Mouse (Mus musculus): ENCODE data around the gene Tmem88. TPM values are rescaled to one million over a fixed set of nuclear protein-coding genes. Genes with fewer than 3 reads are reported as not detected.
A peak's percentile ranks its signal among the peaks of the same experiment; 100 is the strongest.

The Tmem88 gene
- total RNA-seq, 2 experiments from 2014 or later: 2.1 to 2.3 TPM

DNA sequence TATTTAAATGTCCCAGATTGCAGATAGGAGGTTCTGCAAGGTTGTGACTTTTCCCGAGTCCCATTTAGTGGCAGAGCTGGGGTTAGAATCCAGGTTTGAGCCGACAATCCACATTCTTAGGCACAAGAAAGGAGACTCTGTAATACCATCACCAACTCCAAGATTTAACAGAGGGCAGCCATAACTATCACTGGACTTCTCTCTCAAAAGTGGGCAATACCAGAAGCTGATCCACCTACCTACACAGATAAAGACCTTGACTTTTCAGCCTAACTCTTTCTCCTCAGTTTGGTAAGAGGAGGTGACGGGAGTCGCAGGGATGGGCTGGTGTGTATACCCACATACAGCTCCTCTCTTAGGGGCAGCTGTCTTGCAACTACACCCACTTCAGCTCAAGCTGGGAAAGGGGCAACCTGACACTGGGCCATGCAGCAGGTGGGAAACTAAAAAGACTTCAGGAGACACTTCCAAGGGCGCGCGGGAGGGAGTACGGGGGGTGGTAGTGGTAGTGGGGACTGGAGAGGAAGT, 19.0 kb upstream of the Tmem88 start:
- no peak for DNase-seq (ENCODE audit: low spot score in 2 of 2)

GRCm38 (mm10) chr11:69416509-69416908, 18.5 kb upstream of the Tmem88 start:
- DNase-seq (ENCODE audit: low spot score in 2 of 2): no peak

DNA sequence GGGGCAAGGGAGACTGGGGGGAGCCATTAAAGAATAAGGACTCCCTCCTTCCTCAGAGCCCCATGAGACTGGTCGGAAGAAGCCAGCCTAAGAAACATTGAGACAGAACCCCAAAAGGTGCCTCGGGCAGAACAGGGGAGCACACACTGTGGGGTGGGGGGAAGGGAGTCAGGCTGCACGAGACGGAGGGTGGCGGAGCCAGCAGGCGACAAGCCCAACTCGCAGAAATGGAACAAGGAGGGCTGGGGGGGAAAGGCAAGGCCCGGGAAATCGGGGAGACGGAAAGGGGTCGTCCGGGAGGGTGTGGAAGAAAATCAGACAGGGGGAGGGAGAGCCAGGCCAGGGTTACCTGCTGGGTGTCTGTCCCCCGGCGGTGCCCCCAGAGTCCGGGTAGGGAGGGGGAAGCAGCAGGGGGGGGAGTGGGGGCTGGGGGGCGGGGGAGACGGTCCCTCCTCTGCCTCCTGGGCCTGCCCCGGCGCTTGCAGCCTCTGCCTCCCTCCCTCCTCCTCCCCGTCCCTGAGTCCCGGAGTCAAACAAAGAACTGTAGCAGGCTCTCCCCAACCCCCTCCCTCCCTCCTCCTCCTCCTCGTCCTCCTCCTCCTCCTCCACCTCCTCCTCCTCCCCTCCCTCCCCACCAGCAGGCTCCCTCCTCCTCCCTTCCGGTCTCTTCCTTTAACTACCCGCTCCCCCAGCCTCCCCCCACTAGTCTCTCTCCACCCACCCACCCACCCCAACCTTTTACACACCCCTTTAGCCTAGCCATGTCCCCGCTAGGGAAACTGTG, 17.8 kb upstream of the Tmem88 start:
- DNase-seq (ENCODE audit: low spot score in 2 of 2): peak in 1 of 2 experiments; percentile 63

DNA sequence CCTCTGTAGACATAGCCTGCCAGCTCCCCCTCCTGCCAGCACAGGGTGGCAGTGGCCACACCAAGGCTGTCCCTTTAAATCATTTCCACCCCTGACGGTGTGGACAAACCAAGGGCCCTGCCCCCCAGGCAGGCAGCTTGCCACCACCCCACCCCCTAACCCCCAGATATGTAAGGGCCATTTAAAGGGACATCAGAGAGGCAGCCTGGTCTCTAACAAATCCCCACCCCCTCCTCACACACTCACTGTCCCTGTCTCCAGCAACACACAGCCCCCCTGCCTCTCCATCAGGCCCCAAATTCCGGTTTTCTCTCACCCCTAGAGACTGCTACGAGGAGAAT, 17.3 kb upstream of the Tmem88 start:
- peak; percentile 59 to 75 for DNase-seq (ENCODE audit: low spot score in 2 of 2)

GRCm38 (mm10) chr11:69414421-69415326, 16.6 kb upstream of the Tmem88 start:
- DNase-seq (ENCODE audit: low spot score in 2 of 2): no peak

- peak; percentile 65 to 76 for DNase-seq (ENCODE audit: low spot score in 2 of 2)
Measured at GRCm38 (mm10) chr11:69413221-69414181, 15.5 kb upstream of the Tmem88 start, which contains the start of gene Kdm6b. TSS of gene Kdm6b (minus strand) at chr11:69413675.

- DNase-seq (ENCODE audit: low spot score in 2 of 2): no peak
Measured at GRCm38 (mm10) chr11:69412548-69412947, 14.5 kb upstream of the Tmem88 start.

- peak in 1 of 2 experiments; percentile 51 for DNase-seq (ENCODE audit: low spot score in 2 of 2)
Measured at GRCm38 (mm10) chr11:69411538-69412203, 13.6 kb upstream of the Tmem88 start.

GRCm38 (mm10) chr11:69411073-69411535, 13.1 kb upstream of the Tmem88 start:
- peak; percentile 93 to 96 for DNase-seq (ENCODE audit: low spot score in 2 of 2)

DNA sequence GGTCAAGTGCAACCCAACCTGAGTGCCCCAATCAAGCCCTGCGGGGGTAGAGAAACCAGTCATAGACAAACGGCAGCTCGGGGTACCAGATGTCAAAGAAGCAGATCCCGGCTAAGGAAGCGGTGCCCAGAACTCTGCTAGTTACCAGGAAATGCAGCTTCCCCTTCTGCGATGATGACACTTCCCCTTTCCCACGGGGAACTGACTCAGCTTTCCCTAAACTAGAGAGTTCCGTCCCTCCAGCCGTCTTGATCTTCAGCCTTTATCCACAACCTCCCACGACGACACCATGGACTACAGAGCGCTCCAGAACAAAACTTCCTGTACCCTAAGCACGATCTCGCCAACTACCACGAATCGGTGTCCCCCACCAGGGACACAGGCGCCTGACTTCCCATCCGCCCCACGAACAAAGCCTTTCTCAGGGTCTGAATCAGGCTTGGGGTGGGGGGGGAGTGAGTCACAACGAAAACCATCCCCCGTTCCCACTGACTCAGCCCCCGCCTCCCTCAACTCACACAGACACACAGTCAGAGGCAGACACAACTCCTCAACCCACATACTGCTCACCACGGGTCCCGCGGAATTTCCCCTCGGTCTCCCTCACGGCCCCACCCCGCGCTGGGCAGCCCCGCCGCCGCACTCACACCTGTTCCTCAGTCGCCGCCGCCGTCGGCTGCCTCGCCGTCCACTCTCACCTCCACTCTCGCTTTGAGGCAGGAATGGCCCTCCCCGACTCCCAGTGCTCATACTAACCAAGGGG, 12.5 kb upstream of the Tmem88 start:
- peak; percentile 65 to 70 for DNase-seq (ENCODE audit: low spot score in 2 of 2)

DNA sequence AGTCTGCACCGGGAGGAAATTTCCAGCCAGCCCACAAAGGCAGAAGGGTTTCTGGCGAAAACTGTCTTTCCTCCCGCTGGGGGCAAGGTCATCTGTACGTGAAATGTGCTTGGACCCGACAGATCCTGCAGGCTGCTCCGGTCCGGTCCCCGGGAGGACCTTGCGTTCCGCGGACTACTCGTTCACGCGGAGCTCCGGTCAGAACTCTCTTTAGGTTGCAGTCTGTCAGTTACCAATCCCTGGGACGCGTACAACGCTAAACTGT, 11.9 kb upstream of the Tmem88 start:
- peak in 1 of 2 experiments; percentile 55 for DNase-seq (ENCODE audit: low spot score in 2 of 2)

GRCm38 (mm10) chr11:69409378-69410044, 11.5 kb upstream of the Tmem88 start:
- peak; percentile 80 to 83 for DNase-seq (ENCODE audit: low spot score in 2 of 2)

- peak; percentile 82 to 91 for DNase-seq (ENCODE audit: low spot score in 2 of 2)
Measured at GRCm38 (mm10) chr11:69408541-69409377, 10.7 kb upstream of the Tmem88 start.

GRCm38 (mm10) chr11:69407724-69408004, 9.6 kb upstream of the Tmem88 start:
- DNase-seq (ENCODE audit: low spot score in 2 of 2): no peak

DNA sequence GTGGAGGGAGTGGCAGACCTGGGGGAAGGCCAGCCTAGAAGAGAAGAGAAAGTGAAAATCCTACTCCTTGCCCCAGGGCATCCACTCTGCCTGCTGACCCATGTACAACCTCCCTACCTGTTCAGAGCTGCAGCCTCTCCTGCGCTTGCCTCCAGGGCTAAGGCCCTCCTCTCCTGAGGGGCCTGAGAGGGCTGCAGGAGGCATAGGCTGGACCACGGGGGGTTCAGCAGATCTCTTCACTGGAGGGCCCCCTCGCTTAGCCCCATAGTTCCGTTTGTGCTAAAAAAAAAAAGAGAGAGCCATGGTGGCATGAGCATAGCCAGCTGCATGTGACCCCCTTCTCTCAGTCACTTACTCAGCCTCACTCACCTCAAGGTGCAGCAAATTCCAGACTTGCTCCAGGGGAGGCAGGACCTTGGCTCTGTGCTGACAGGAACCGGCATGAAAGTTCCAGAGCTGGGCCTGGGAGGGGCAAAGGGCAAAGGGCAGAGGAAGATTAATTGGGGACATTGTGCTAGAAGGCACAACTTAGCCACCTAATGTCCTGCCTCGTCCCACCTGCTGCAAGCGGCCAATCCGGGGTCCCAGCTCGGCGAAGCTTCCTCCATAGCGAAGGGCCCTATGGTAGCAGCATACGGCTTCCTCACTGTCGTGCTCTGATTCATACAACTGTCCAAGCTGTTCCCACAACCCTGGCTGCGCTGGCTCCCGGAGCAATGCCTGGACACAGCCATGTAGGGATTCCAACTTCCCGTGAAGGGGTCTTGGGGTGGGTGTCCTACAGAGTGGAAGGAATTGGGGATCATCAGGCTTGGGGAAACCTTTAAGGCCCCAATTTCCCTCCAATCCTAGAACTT, 9.1 kb upstream of the Tmem88 start:
- DNase-seq (ENCODE audit: low spot score in 2 of 2): no peak

GRCm38 (mm10) chr11:69406282-69406681, 8.2 kb upstream of the Tmem88 start:
- no peak for DNase-seq (ENCODE audit: low spot score in 2 of 2)
